Mouse (Mus musculus) macrophage (primary cell): Measurements from ENCODE around the gene Syndig1. TPM values are rescaled to one million over a fixed set of nuclear protein-coding genes. Genes with fewer than 3 reads are reported as not detected.

ENCODE experiments used
- H3K27ac ChIP-seq: fragments of 350-480 bp; formaldehyde crosslinking; 2 replicates; pipeline ENCODE4 v1.9.0; 2021
- H3K36me3 ChIP-seq: fragments of 350-480 bp; formaldehyde crosslinking; 2 replicates; pipeline ENCODE4 v1.9.0; 2021; ENCODE audit errors: inconsistent target
- H3K4me3 ChIP-seq: fragments of 350-480 bp; formaldehyde crosslinking; 2 replicates; pipeline ENCODE4 v1.9.0; 2021; ENCODE audit errors: inconsistent target
- H3K79me2 ChIP-seq: fragments of 350-480 bp; formaldehyde crosslinking; 2 replicates; pipeline ENCODE4 v1.9.0; 2021; ENCODE audit errors: inconsistent target
- WGBS: methylation state at CpG from one replicate; pipeline ENCODE4 v1.1.7; 2026; ENCODE audit warnings: inconsistent platforms; ENCODE audit not compliant: missing documents; 5-methylcytosine and 5-hydroxymethylcytosine counted together
- polyA plus RNA-seq: library from polyadenylated mRNA; stranded (reverse); fragments of 250-400 nt; gene quantifications from 3 replicates; pipeline ENCODE4 v1.2.4, GENCODE M21; 2018; ENCODE audit warnings: inconsistent platforms

Gene Syndig1
- polyA plus RNA-seq, 1 experiment from 2014 or later, result not detected

- Histone ChIP-seq H3K36me3 (no peaks in the 10 kb centered on the region), H3K27ac (no peak overlapping the region), H3K4me3 (no peak overlapping the region), H3K79me2 (no peaks in the 10 kb centered on the region)
- 86% methylated on average over 3 of the region's 3 CpGs for WGBS
Measured at GRCm38 (mm10) chr2:149917162-149917561, 88.2 kb downstream of the Syndig1 start.

- H3K4me3 ChIP-seq, result no peak overlapping the region
- WGBS, result 58% methylated on average over 2 of the region's 2 CpGs
- no peak overlapping the region for H3K27ac ChIP-seq
- no peaks in the 10 kb centered on the region for H3K36me3 ChIP-seq
- no peaks in the 10 kb centered on the region for H3K79me2 ChIP-seq
Measured at GRCm38 (mm10) chr2:149923561-149923960, 94.5 kb downstream of the Syndig1 start.

GRCm38 (mm10) chr2:149925911-149926310, 96.9 kb downstream of the Syndig1 start:
- WGBS, result 98% methylated on average over 2 of the region's 2 CpGs
- Histone ChIP-seq H3K79me2 (no peaks in the 10 kb centered on the region), H3K36me3 (no peaks in the 10 kb centered on the region), H3K4me3 (no peak overlapping the region), H3K27ac (no peak overlapping the region)

- Histone ChIP-seq H3K27ac (no peak overlapping the region), H3K36me3 (no peaks in the 10 kb centered on the region), H3K4me3 (no peak overlapping the region), H3K79me2 (no peaks in the 10 kb centered on the region)
Measured at GRCm38 (mm10) chr2:149927001-149927400, 98.0 kb downstream of the Syndig1 start.

GRCm38 (mm10) chr2:149927481-149927880, 98.5 kb downstream of the Syndig1 start:
- no peak overlapping the region for H3K4me3 ChIP-seq
- H3K27ac ChIP-seq, result no peak overlapping the region
- H3K36me3 ChIP-seq, result no peaks in the 10 kb centered on the region
- no peaks in the 10 kb centered on the region for H3K79me2 ChIP-seq
- WGBS, result 80% methylated on average over 3 of the region's 3 CpGs

- no peak overlapping the region for H3K4me3 ChIP-seq
- H3K79me2 ChIP-seq, result no peaks in the 10 kb centered on the region
- WGBS, result 81% methylated on average over 5 of the region's 5 CpGs
- H3K27ac ChIP-seq, result no peak overlapping the region
- H3K36me3 ChIP-seq, result no peaks in the 10 kb centered on the region
Measured at GRCm38 (mm10) chr2:149929986-149930385, 101.0 kb downstream of the Syndig1 start.

GRCm38 (mm10) chr2:149931111-149931510, 102.1 kb downstream of the Syndig1 start:
- H3K36me3 ChIP-seq, result no peaks in the 10 kb centered on the region
- WGBS, result 87% methylated on average over 2 of the region's 2 CpGs

GRCm38 (mm10) chr2:149932095-149932494, 103.1 kb downstream of the Syndig1 start:
- Histone ChIP-seq H3K36me3 (no peaks in the 10 kb centered on the region), H3K4me3 (no peak overlapping the region), H3K79me2 (no peaks in the 10 kb centered on the region), H3K27ac (no peak overlapping the region)

More at GRCm38 (mm10) chr2:149931111-149931510, 102.1 kb downstream of the Syndig1 start:
- Histone ChIP-seq H3K79me2 (no peaks in the 10 kb centered on the region), H3K27ac (no peak overlapping the region), H3K4me3 (no peak overlapping the region)

GRCm38 (mm10) chr2:149933247-149933898, 104.4 kb downstream of the Syndig1 start:
- no peaks in the 10 kb centered on the region for H3K79me2 ChIP-seq
- H3K4me3 ChIP-seq, result no peak overlapping the region
- H3K27ac ChIP-seq, result no peak overlapping the region
- H3K36me3 ChIP-seq, result no peaks in the 10 kb centered on the region
- 44% methylated on average over 2 of the region's 2 CpGs for WGBS

GRCm38 (mm10) chr2:149934139-149934538, 105.1 kb downstream of the Syndig1 start:
- Histone ChIP-seq H3K27ac (no peak overlapping the region), H3K79me2 (no peaks in the 10 kb centered on the region), H3K4me3 (no peak overlapping the region), H3K36me3 (no peaks in the 10 kb centered on the region)
- whole genome bisulfite sequencing, result 90% methylated on average over 4 of the region's 4 CpGs

GRCm38 (mm10) chr2:149938829-149939228, 109.8 kb downstream of the Syndig1 start:
- no peaks in the 10 kb centered on the region for H3K79me2 ChIP-seq
- no peak overlapping the region for H3K4me3 ChIP-seq
- no peak overlapping the region for H3K27ac ChIP-seq
- no peaks in the 10 kb centered on the region for H3K36me3 ChIP-seq
- WGBS, result 85% methylated on average over 4 of the region's 4 CpGs

GRCm38 (mm10) chr2:149939586-149939985, 110.6 kb downstream of the Syndig1 start:
- no peaks in the 10 kb centered on the region for H3K36me3 ChIP-seq
- no peak overlapping the region for H3K27ac ChIP-seq
- no peaks in the 10 kb centered on the region for H3K79me2 ChIP-seq
- 50% methylated on average over 2 of the region's 2 CpGs for WGBS
- no peak overlapping the region for H3K4me3 ChIP-seq

- Histone ChIP-seq H3K4me3 (no peak overlapping the region), H3K79me2 (no peaks in the 10 kb centered on the region), H3K27ac (no peak overlapping the region), H3K36me3 (no peaks in the 10 kb centered on the region)
- WGBS, result 89% methylated on average over 4 of the region's 4 CpGs
Measured at GRCm38 (mm10) chr2:149950641-149951040, 121.6 kb downstream of the Syndig1 start.

GRCm38 (mm10) chr2:149971014-149971413, 142.0 kb downstream of the Syndig1 start:
- H3K4me3 ChIP-seq, result no peak overlapping the region
- H3K79me2 ChIP-seq, result no peaks in the 10 kb centered on the region
- WGBS, result 93% methylated on average over 4 of the region's 4 CpGs
- H3K36me3 ChIP-seq, result no peaks in the 10 kb centered on the region
- no peak overlapping the region for H3K27ac ChIP-seq

- H3K4me3 ChIP-seq, result no peak overlapping the region
- no peak overlapping the region for H3K27ac ChIP-seq
- no peaks in the 10 kb centered on the region for H3K36me3 ChIP-seq
- H3K79me2 ChIP-seq, result no peaks in the 10 kb centered on the region
- WGBS, result 90% methylated on average over 6 of the region's 6 CpGs
Measured at GRCm38 (mm10) chr2:149973583-149973982, 144.6 kb downstream of the Syndig1 start.

GRCm38 (mm10) chr2:149980419-149980818, 151.4 kb downstream of the Syndig1 start:
- Histone ChIP-seq H3K27ac (no peak overlapping the region), H3K4me3 (no peak overlapping the region), H3K79me2 (no peaks in the 10 kb centered on the region), H3K36me3 (no peaks in the 10 kb centered on the region)
- WGBS, result 87% methylated on average over 1 of the region's 1 CpGs
